19 mouse cellular contexts compared by ENCODE assay signal in genomic region chr1:38201796-38202195, GRCm38 (mm10).
"Had no signal": no experiment of that assay in that cellular context is flagged by ENCODE, and none has a peak within 500 bp of the region (broad histone marks: within the 10 kb centered on the region; RNA-seq: fewer than 3 reads in every experiment).

No protein-coding gene starts in this region.

- H3K9me3 ChIP-seq: midbrain, embryonic 10.5 days; midbrain, embryonic 12.5 days; neural tube, embryonic 13.5 days; neural tube, embryonic 15.5 days had no signal

- H3K4me3 ChIP-seq: midbrain, embryonic 10.5 days; midbrain, embryonic 12.5 days; myocyte; neural tube, embryonic 13.5 days; neural tube, embryonic 15.5 days had no signal

- H3K36me3 ChIP-seq: neural tube, embryonic 15.5 days had no signal

- H3K4me2 ChIP-seq: lung, embryonic 14.5 days; midbrain, embryonic 12.5 days; neural tube, embryonic 13.5 days; neural tube, embryonic 15.5 days had no signal

- H3K27me3 ChIP-seq: neural tube, embryonic 13.5 days; neural tube, embryonic 15.5 days had no signal

- H3K27ac ChIP-seq: midbrain, embryonic 10.5 days; midbrain, embryonic 12.5 days; neural tube, embryonic 13.5 days had no signal

- H3K9ac ChIP-seq: lung, embryonic 14.5 days; midbrain, embryonic 12.5 days; neural tube, embryonic 13.5 days; neural tube, embryonic 15.5 days had no signal

- ATAC-seq: midbrain, embryonic 16.5 days had no signal

- DNase-seq: lung, adult 18-20 months; lung, embryonic 14.5 days; lung, postnatal 10 days; lung, postnatal 4 days; midbrain, embryonic 14.5 days; retina, postnatal 1 day; right cerebral cortex, adult 18-20 months; right cerebral cortex, postnatal 25 days; right cerebral cortex, postnatal 4 days; spleen, adult 18-20 months; thymus, adult 18-20 months; thymus, postnatal 14 days; thymus, postnatal 36 days had no signal
